Mouse (Mus musculus): Measurements from ENCODE around the gene Gm14214. TPM values are rescaled to one million over a fixed set of nuclear protein-coding genes. Genes with fewer than 3 reads are reported as not detected.

The Gm14214 gene
- total and polyA plus RNA-seq, 3 experiments = not detected

DNA sequence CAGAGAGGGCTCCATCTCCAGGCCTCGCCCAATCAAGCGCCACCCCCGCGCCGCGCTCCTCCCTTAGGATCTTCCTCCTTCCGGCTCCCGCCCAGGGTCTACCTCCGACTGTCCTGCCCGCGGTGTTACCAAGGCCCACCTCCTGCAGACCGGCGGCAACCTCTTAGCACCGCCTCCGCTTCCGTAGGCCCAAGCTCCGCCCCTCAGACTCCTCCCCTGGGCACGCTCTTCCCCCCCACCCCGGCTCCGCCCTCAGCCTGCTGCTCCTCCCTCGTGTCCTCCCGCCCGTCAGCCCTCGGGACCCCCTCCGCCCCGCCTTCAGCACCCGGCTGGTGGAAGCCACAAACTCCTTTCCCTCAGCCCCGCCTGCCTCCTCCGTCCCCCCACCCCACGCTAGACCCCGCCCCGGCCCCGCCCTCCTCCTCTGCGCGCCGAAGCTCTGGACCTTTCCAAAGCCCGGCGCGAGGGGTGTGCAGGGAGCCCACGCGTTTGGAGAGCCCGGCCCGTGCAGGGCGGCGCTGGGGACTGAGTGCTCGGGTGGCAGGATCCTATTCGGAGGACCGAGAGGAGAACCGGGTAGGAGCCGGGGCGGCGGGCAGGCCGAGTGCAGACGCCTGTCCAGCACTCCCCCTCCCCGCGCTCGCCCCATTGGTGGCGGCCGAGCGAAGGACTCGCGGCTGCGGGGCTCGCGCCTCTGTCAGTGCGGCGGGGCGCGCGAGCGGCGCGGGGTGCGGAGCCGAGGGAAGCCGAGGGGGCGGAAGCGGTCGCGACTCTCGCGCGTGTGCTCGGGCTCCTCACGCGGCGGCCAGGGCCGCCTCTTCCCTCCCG lies 21.0 kb upstream of the Gm14214 start, which contains the start of the genes Raly and a:
Gene Raly, plus strand, starts transcription at position 441 of the 828 bp plus-strand sequence.
Gene a, plus strand, starts transcription at position 747 of the 828 bp plus-strand sequence.
- peaks cover 62% of the 10 kb centered on the region for H3K4me1 ChIP-seq (ENCODE audit: insufficient read depth, low read depth, low read length)
- DNase-seq (ENCODE audit: low spot score) = peak; percentile 91

DNA sequence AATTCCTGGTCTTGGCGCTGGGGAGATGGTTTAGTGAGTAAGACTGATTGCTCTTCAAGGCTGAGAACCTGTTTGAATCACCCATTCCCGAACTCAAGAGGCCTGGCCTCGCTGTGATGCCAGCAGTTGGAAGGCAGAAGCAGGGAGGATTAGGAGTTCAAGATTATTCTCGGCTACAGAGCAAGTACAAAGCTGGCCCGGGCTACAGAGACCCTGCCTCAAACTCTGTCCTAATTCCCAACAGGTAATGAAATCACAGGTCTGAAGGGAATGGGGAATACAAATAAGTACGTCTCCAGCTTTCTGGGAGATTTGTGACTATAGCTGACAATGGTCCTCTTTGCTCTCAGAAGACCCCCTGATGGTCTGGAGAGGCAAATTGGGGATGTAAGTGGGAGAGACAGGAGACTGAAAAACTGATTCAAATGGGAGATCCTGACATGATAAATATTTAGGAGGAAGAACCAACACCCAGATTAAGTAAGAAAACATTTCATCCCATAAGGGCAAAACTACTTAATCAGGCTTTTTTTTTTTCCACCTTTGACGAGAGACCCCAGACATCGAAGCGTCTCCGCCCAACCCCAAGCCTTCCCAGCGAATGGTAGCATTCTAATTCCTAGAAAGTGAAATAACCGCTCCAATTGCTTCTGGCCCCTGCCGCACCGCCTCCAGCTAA lies 20.3 kb upstream of the Gm14214 start:
- peaks cover 24% of the 10 kb centered on the region for H3K36me3 ChIP-seq (replicated peaks)
- peak overlapping the region; percentile 83; the same call in 1 of the 2 replicates for H3K4me3 ChIP-seq (ENCODE audit: low read depth, low read length)
- ATAC-seq (ENCODE audit: extremely low read depth, insufficient number of reproducible peaks, low FRiP score, poor library complexity, severe bottlenecking) (no peak), DNase-seq (ENCODE audit: low spot score) (no peak)
- no peaks in the 10 kb centered on the region for H3K27me3 ChIP-seq (ENCODE audit: insufficient read depth, low read length)
- TF ChIP-seq POLR2AphosphoS5 (IDR thresholded peaks at IDR 0.05; ENCODE audit: insufficient replicate concordance, low read depth, low read length) (no peak), TAL1 (conservative IDR thresholded peaks at IDR 0.05; ENCODE audit: low read depth, low read length) (no peak), GATA1 (IDR thresholded peaks at IDR 0.05; ENCODE audit: borderline replicate concordance, low read length) (no peak), CTCF (IDR thresholded peaks at IDR 0.05; ENCODE audit: low read depth, low read length) (no peak)
- no peaks in the 10 kb centered on the region for H3K9me3 ChIP-seq (replicated peaks)
- H3K4me1 ChIP-seq (ENCODE audit: insufficient read depth, low read depth, low read length) = peaks cover 62% of the 10 kb centered on the region

More for the DNA sequence above, 21.0 kb upstream of the Gm14214 start, which contains the start of the genes Raly and a:
- Histone ChIP-seq H3K9me3 (replicated peaks) (no peaks in the 10 kb centered on the region), H3K4me3 (ENCODE audit: low read depth, low read length) (peak within 1 kb of the TSS; percentile 83), H3K27me3 (ENCODE audit: insufficient read depth, low read length) (no peaks in the 10 kb centered on the region), H3K36me3 (replicated peaks) (peaks cover 27% of the 10 kb centered on the region)
- TF ChIP-seq POLR2AphosphoS5 (IDR thresholded peaks at IDR 0.05; ENCODE audit: insufficient replicate concordance, low read depth, low read length) = no peak
- no peak for TF ChIP-seq CTCF (IDR thresholded peaks at IDR 0.05; ENCODE audit: low read depth, low read length)
- no peak for TF ChIP-seq GATA2 (IDR thresholded peaks at IDR 0.05; ENCODE audit: borderline replicate concordance, low read depth, low read length)
- no peak for TF ChIP-seq GATA1 (IDR thresholded peaks at IDR 0.05; ENCODE audit: borderline replicate concordance, low read length)
- TF ChIP-seq TAL1 (conservative IDR thresholded peaks at IDR 0.05; ENCODE audit: low read depth, low read length) = no peak
- ATAC-seq (ENCODE audit: extremely low read depth, insufficient number of reproducible peaks, low FRiP score, poor library complexity, severe bottlenecking) = peak; percentile 94

DNA sequence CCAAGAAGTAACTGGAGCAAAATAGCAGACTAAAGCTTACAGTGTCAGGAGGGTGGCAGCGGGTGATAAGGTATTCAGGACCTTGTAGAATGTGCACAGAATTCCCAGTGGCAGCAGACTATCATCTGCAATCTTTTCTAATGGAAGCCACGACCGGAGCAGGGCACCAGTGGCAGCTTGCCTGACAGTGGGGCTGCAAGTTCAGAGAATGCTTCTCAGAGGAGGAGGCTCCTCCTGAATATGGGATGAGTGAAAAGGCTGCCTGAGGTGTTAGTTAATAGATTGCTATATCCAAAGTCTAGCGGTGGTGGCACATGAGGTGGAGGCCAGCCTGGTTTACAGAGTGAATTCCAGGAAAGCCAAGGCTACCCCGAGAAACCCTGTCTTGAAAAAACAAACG lies 19.6 kb upstream of the Gm14214 start:
- Histone ChIP-seq H3K4me1 (ENCODE audit: insufficient read depth, low read depth, low read length) (peaks cover 55% of the 10 kb centered on the region), H3K4me3 (ENCODE audit: low read depth, low read length) (no peak overlapping the region; the same call in 1 of the 2 replicates), H3K36me3 (replicated peaks) (peaks cover 17% of the 10 kb centered on the region), H3K27me3 (ENCODE audit: insufficient read depth, low read length) (no peaks in the 10 kb centered on the region), H3K9me3 (replicated peaks) (no peaks in the 10 kb centered on the region)
- no peak for ATAC-seq (ENCODE audit: extremely low read depth, insufficient number of reproducible peaks, low FRiP score, poor library complexity, severe bottlenecking)
- no peak for DNase-seq (ENCODE audit: low spot score)
- no peak for TF ChIP-seq GATA2 (IDR thresholded peaks at IDR 0.05; ENCODE audit: borderline replicate concordance, low read depth, low read length)
- TF ChIP-seq POLR2AphosphoS5 (IDR thresholded peaks at IDR 0.05; ENCODE audit: insufficient replicate concordance, low read depth, low read length) = no peak
- TF ChIP-seq GATA1 (IDR thresholded peaks at IDR 0.05; ENCODE audit: borderline replicate concordance, low read length) = no peak
- no peak for TF ChIP-seq CTCF (IDR thresholded peaks at IDR 0.05; ENCODE audit: low read depth, low read length)
- no peak for TF ChIP-seq TAL1 (conservative IDR thresholded peaks at IDR 0.05; ENCODE audit: low read depth, low read length)

- ATAC-seq (ENCODE audit: extremely low read depth, insufficient number of reproducible peaks, low FRiP score, poor library complexity, severe bottlenecking) (no peak), DNase-seq (ENCODE audit: low spot score) (no peak)
- Histone ChIP-seq H3K4me1 (ENCODE audit: insufficient read depth, low read depth, low read length) (peaks cover 44% of the 10 kb centered on the region), H3K4me3 (ENCODE audit: low read depth, low read length) (peak overlapping the region; percentile 48; the same call in 1 of the 2 replicates), H3K36me3 (replicated peaks) (no peaks in the 10 kb centered on the region), H3K9me3 (replicated peaks) (no peaks in the 10 kb centered on the region), H3K27me3 (ENCODE audit: insufficient read depth, low read length) (0 out of 2 replicates have a peak, but pooled peaks cover 5% of the 10 kb centered on the region)
- TF ChIP-seq GATA1 (IDR thresholded peaks at IDR 0.05; ENCODE audit: borderline replicate concordance, low read length) = no peak
- TF ChIP-seq GATA2 (IDR thresholded peaks at IDR 0.05; ENCODE audit: borderline replicate concordance, low read depth, low read length) = no peak
- TF ChIP-seq TAL1 (conservative IDR thresholded peaks at IDR 0.05; ENCODE audit: low read depth, low read length) = no peak
- no peak for TF ChIP-seq CTCF (IDR thresholded peaks at IDR 0.05; ENCODE audit: low read depth, low read length)
- no peak for TF ChIP-seq POLR2AphosphoS5 (IDR thresholded peaks at IDR 0.05; ENCODE audit: insufficient replicate concordance, low read depth, low read length)
Measured at GRCm38 (mm10) chr2:154786776-154787175, 16.9 kb upstream of the Gm14214 start.

DNA sequence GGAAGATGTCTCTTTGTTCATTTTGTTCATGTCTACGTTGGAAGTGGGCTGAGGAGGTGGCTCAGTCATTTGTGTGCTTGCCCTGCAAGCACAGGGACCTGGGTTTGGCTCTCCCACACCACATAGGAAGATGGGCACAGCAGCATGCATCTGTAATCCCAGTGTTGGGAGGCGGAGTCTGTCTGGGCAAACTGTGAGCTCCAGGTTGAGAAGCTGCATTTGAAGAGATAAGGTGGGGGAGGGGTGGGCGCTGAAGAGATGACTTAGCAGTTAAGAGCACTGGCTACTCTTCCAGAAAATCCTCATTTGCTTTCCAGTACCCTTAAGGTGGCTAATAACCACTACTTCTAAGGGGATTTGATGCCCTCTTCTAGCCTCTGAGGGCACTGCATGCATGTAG lies 16.4 kb upstream of the Gm14214 start:
- H3K4me1 ChIP-seq (ENCODE audit: insufficient read depth, low read depth, low read length) = peaks cover 44% of the 10 kb centered on the region
- peak overlapping the region; percentile 20; the same call in 1 of the 2 replicates for H3K4me3 ChIP-seq (ENCODE audit: low read depth, low read length)
- ATAC-seq (ENCODE audit: extremely low read depth, insufficient number of reproducible peaks, low FRiP score, poor library complexity, severe bottlenecking) (no peak), DNase-seq (ENCODE audit: low spot score) (no peak)
- no peaks in the 10 kb centered on the region for H3K9me3 ChIP-seq (replicated peaks)
- peaks cover 8% of the 10 kb centered on the region; the same call in 1 of the 2 replicates for H3K27me3 ChIP-seq (ENCODE audit: insufficient read depth, low read length)
- no peak for TF ChIP-seq GATA2 (IDR thresholded peaks at IDR 0.05; ENCODE audit: borderline replicate concordance, low read depth, low read length)
- TF ChIP-seq POLR2AphosphoS5 (IDR thresholded peaks at IDR 0.05; ENCODE audit: insufficient replicate concordance, low read depth, low read length) = no peak
- TF ChIP-seq TAL1 (conservative IDR thresholded peaks at IDR 0.05; ENCODE audit: low read depth, low read length) = no peak; the same call in 1 of the 2 replicates
- no peak for TF ChIP-seq GATA1 (IDR thresholded peaks at IDR 0.05; ENCODE audit: borderline replicate concordance, low read length)
- TF ChIP-seq CTCF (IDR thresholded peaks at IDR 0.05; ENCODE audit: low read depth, low read length) = no peak
- H3K36me3 ChIP-seq (replicated peaks) = no peaks in the 10 kb centered on the region

GRCm38 (mm10) chr2:154785284-154785683 lies 15.5 kb upstream of the Gm14214 start:
- Histone ChIP-seq H3K4me1 (ENCODE audit: insufficient read depth, low read depth, low read length) (peaks cover 48% of the 10 kb centered on the region), H3K36me3 (replicated peaks) (no peaks in the 10 kb centered on the region), H3K9me3 (replicated peaks) (no peaks in the 10 kb centered on the region), H3K27me3 (ENCODE audit: insufficient read depth, low read length) (peaks cover 13% of the 10 kb centered on the region), H3K4me3 (ENCODE audit: low read depth, low read length) (no peak overlapping the region)
- ATAC-seq (ENCODE audit: extremely low read depth, insufficient number of reproducible peaks, low FRiP score, poor library complexity, severe bottlenecking) = no peak
- TF ChIP-seq POLR2AphosphoS5 (IDR thresholded peaks at IDR 0.05; ENCODE audit: insufficient replicate concordance, low read depth, low read length) (no peak), TAL1 (conservative IDR thresholded peaks at IDR 0.05; ENCODE audit: low read depth, low read length) (no peak), GATA2 (IDR thresholded peaks at IDR 0.05; ENCODE audit: borderline replicate concordance, low read depth, low read length) (no peak), CTCF (IDR thresholded peaks at IDR 0.05; ENCODE audit: low read depth, low read length) (no peak), GATA1 (IDR thresholded peaks at IDR 0.05; ENCODE audit: borderline replicate concordance, low read length) (no peak)
- no peak for DNase-seq (ENCODE audit: low spot score)

Measured in G1E (cell line).